Mouse (Mus musculus): ENCODE measurements around the gene Elp5. TPM values are rescaled to one million over a fixed set of nuclear protein-coding genes. Genes with fewer than 3 reads are reported as not detected.
A peak's percentile ranks its signal among the peaks of the same experiment; 100 is the strongest.

The Elp5 gene
- total and polyA plus RNA-seq, 3 experiments, result 95.9 to 177 (median 119) TPM

- dilution Hi-C loops (cut with MboI; ENCODE audit: extremely low pct_ligation_motif_present, extremely low pct_unique_long_range_greater_than_20kb, low sequenced_read_pairs) (no loop called here), in situ Hi-C loops (cut with MboI; ENCODE audit: low pct_ligation_motif_present, low pct_unique_long_range_greater_than_20kb, low sequenced_read_pairs) (no loop called here)
- H3K36me3 ChIP-seq (replicated peaks in 1 of 2; ENCODE audit: control insufficient read depth in 1 of 2, insufficient read depth in 1 of 2, low read length in 1 of 2), result peaks cover 26 to 31% of the 10 kb centered on the region in 2 experiments
- peak within 1 kb of the TSS; percentile 94 for H3K4me2 ChIP-seq (ENCODE audit: insufficient read depth, low read depth, poor library complexity, severe bottlenecking)
- TF ChIP-seq TBP (conservative IDR thresholded peaks at IDR 0.05; ENCODE audit: low read depth, low read length) (peak; percentile 93), BHLHE40 (IDR thresholded peaks at IDR 0.05; ENCODE audit: low read depth, low read length) (peak; percentile 99), MEF2A (IDR thresholded peaks at IDR 0.05; ENCODE audit: borderline replicate concordance, low read depth, low read length) (peak; percentile 84), ZKSCAN1 (IDR thresholded peaks at IDR 0.05; ENCODE audit: borderline replicate concordance, low read depth, low read length) (no peak), SIN3A (IDR thresholded peaks at IDR 0.05; ENCODE audit: low read length) (peak; percentile 98), ZMIZ1 (IDR thresholded peaks at IDR 0.05; ENCODE audit: low read depth, low read length) (peak; percentile 97), MYC (IDR thresholded peaks at IDR 0.05; ENCODE audit: low read depth, low read length) (peak; percentile 100), MXI1 (IDR thresholded peaks at IDR 0.05; ENCODE audit: low read depth, low read length) (peak; percentile 99), GABPA (IDR thresholded peaks at IDR 0.05; ENCODE audit: insufficient replicate concordance, low read depth, low read length) (no peak), CHD2 (IDR thresholded peaks at IDR 0.05; ENCODE audit: low read length) (no peak), USF1 (IDR thresholded peaks at IDR 0.05; ENCODE audit: low read depth, low read length) (peak; percentile 94), KAT2A (IDR thresholded peaks at IDR 0.05; ENCODE audit: insufficient replicate concordance, low read length) (0 out of 2 replicates have a peak, but pooled peaks have one; percentile 74), ZNF384 (IDR thresholded peaks at IDR 0.05; ENCODE audit: low read depth, low read length) (peak; percentile 100), POLR2AphosphoS2 (IDR thresholded peaks at IDR 0.05; ENCODE audit: low read depth, low read length) (peak; percentile 99), NELFE (IDR thresholded peaks at IDR 0.05; ENCODE audit: low read depth, low read length) (peak; percentile 99), POLR2A (IDR thresholded peaks at IDR 0.05; ENCODE audit: low read depth, low read length) (peak; percentile 98), PAX5 (IDR thresholded peaks at IDR 0.05; ENCODE audit: low read length) (no peak), USF2 (conservative IDR thresholded peaks at IDR 0.05; ENCODE audit: low read depth, low read length) (peak; percentile 92), JUN (IDR thresholded peaks at IDR 0.05; ENCODE audit: insufficient read depth, low read depth, low read length) (peak; percentile 38; the same call in 1 of the 2 replicates), SMC3 (IDR thresholded peaks at IDR 0.05; ENCODE audit: low read depth, low read length) (peak; percentile 37; the same call in 1 of the 2 replicates), MAX (IDR thresholded peaks at IDR 0.05; ENCODE audit: low read length) (peak; percentile 99), ZC3H11A (IDR thresholded peaks at IDR 0.05; ENCODE audit: low read depth, low read length) (no peak), E2F4 (IDR thresholded peaks at IDR 0.05; ENCODE audit: insufficient replicate concordance, low read depth, low read length) (peak; percentile 80; the same call in 1 of the 2 replicates), CTCF (conservative IDR thresholded peaks at IDR 0.05 in 1 of 2, IDR thresholded peaks at IDR 0.05 in 1 of 2; ENCODE audit: low read depth in 2 of 2, low read length in 2 of 2) (peak; percentile 20 to 72; a peak in 3 of 4 replicates), RAD21 (IDR thresholded peaks at IDR 0.05; ENCODE audit: low read depth, low read length) (no peak; the same call in 1 of the 2 replicates), IRF4 (IDR thresholded peaks at IDR 0.05; ENCODE audit: low read depth, low read length) (peak; percentile 18; the same call in 1 of the 2 replicates), ELF1 (IDR thresholded peaks at IDR 0.05; ENCODE audit: low read depth, low read length) (peak; percentile 87), MAFK (IDR thresholded peaks at IDR 0.05; ENCODE audit: insufficient replicate concordance, low read length) (no peak), UBTF (IDR thresholded peaks at IDR 0.05; ENCODE audit: low read depth, low read length) (peak; percentile 68; the same call in 1 of the 2 replicates), RCOR1 (conservative IDR thresholded peaks at IDR 0.05; ENCODE audit: low read depth, low read length) (peak; percentile 93), ETS1 (conservative IDR thresholded peaks at IDR 0.05; ENCODE audit: low read depth, low read length) (peak; percentile 60), NRF1 (IDR thresholded peaks at IDR 0.05; ENCODE audit: low read depth, low read length) (peak; percentile 85), TCF12 (IDR thresholded peaks at IDR 0.05; ENCODE audit: low read depth, low read length) (peak; percentile 85), EP300 (IDR thresholded peaks at IDR 0.05; ENCODE audit: low read length) (no peak), MAZ (IDR thresholded peaks at IDR 0.05; ENCODE audit: low read depth, low read length) (peak; percentile 88), CHD1 (IDR thresholded peaks at IDR 0.05; ENCODE audit: low read depth, low read length) (no peak; the same call in 1 of the 2 replicates), HCFC1 (IDR thresholded peaks at IDR 0.05; ENCODE audit: low read depth, low read length) (peak; percentile 76), JUND (conservative IDR thresholded peaks at IDR 0.05; ENCODE audit: low read depth, low read length) (no peak)
- DNase-seq (ENCODE audit: extremely low read depth), result peak; percentile 100
- peak within 1 kb of the TSS; percentile 97 for H3K9ac ChIP-seq (ENCODE audit: insufficient read depth, low read depth)
- H3K9me3 ChIP-seq (replicated peaks; ENCODE audit: low read length), result no peaks in the 10 kb centered on the region
- H3K27me3 ChIP-seq (replicated peaks), result no peaks in the 10 kb centered on the region
- H3K79me2 ChIP-seq (replicated peaks; ENCODE audit: control insufficient read depth, extremely low read depth, insufficient read depth, poor library complexity, severe bottlenecking), result peaks cover 47% of the 10 kb centered on the region
- peaks cover 10 to 41% of the 10 kb centered on the region in 2 experiments for H3K4me1 ChIP-seq (ENCODE audit: control insufficient read depth in 1 of 2, insufficient read depth in 2 of 2)
- peak within 1 kb of the TSS; percentile 94 for H3K27ac ChIP-seq (ENCODE audit: insufficient read depth, low read depth)
- peak within 1 kb of the TSS; percentile 90 to 99 (median 95) for H3K4me3 ChIP-seq (replicated peaks in 1 of 3; ENCODE audit: low read depth in 2 of 3, low read length in 2 of 3, poor library complexity in 1 of 3)
Measured at GRCm38 (mm10) chr11:69921114-69922011, 61.0 kb downstream of the Elp5 start, which contains the start of gene Eif5a. TSS of gene Eif5a (minus strand) at chr11:69921958.
